Mouse (Mus musculus) heart, postnatal 0 days (tissue): ENCODE measurements around the gene Osgepl1.
A peak's percentile ranks its signal among the peaks of the same experiment; 100 is the strongest.

Source experiments
- CTCF ChIP-seq: IDR thresholded peaks from 2 replicates; pipeline ENCODE4 v1.5.1; 2016; ENCODE audit warnings: antibody characterized with exemption, control low read depth, low read depth
- EP300 ChIP-seq: IDR thresholded peaks from 2 replicates; pipeline ENCODE4 v1.6.1; 2016; ENCODE audit warnings: antibody characterized with exemption, low read depth

- TF ChIP-seq CTCF (peak; percentile 61), EP300 (no peak)
Observed at GRCm38 (mm10) chr1:53352327-53353261, 39.2 kb downstream of the Osgepl1 start, which contains the start of the genes Asdurf, Gm28551 and Asnsd1.
